Mouse (Mus musculus): ENCODE data around the gene Usp4.

DNA sequence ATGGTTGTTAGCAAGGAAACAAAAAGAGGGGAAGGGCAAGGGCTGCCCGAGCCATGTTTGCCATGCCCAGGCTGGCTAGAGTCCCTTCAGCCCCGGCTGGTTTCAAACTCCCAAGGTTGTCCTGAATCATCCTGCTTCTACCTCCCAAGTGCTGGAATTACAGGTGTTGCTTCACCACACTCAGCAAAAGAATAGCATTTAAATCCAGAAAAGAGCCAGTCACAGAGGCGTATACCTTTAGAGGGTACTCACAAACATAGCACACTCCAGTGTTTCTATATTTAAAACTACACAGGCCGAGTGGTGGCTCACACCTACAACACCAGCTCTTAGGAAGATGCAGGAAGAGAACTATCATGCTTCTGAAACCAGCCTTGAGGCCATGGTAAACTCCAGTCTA, 61.9 kb downstream of the Usp4 start:
- TF ChIP-seq CTCF (IDR thresholded peaks at IDR 0.05; ENCODE audit: low read depth) (no peak), EP300 (IDR thresholded peaks at IDR 0.05; ENCODE audit: low read depth) (no peak)
